Mouse (Mus musculus) hindbrain, embryonic 11.5 days (tissue): ENCODE results near the gene Dner. TPM values are rescaled to one million over a fixed set of nuclear protein-coding genes. Genes with fewer than 3 reads are reported as not detected.
"Not testable (repeated sequence)": the region's sequence is repeated elsewhere in the genome, so short reads cannot be mapped to it uniquely, and the experiment has no call there.

Source experiments
- ATAC-seq: fragments of 200-750 bp; cut with Nextera tagmentation; 2 replicates; pipeline ENCODE4 v1.8.0; 2017; ENCODE audit warnings: mild to moderate bottlenecking, moderate TSS enrichment, moderate library complexity; ENCODE audit not compliant: low FRiP score
- DNase-seq: peaks from one replicate; pipeline ENCODE4 v3.0.0-alpha.2; 2015; ENCODE audit warnings: low spot score
- H3K27ac ChIP-seq: fragments of 300-500 bp; sonication (generic); 2 replicates; pipeline ENCODE4 v1.5.1; 2014; ENCODE audit warnings: mild to moderate bottlenecking, low read depth, low read length
- H3K27me3 ChIP-seq: fragments of 300-500 bp; sonication (generic); 2 replicates; pipeline ENCODE4 v1.6.1; 2014; ENCODE audit warnings: mild to moderate bottlenecking, low read length, moderate library complexity, mixed read lengths; ENCODE audit not compliant: control insufficient read depth, insufficient read depth
- H3K36me3 ChIP-seq: fragments of 300-500 bp; sonication (generic); 2 replicates; pipeline ENCODE4 v1.6.1; 2014; ENCODE audit warnings: mild to moderate bottlenecking, low read length, moderate library complexity, mixed read lengths; ENCODE audit not compliant: control insufficient read depth, insufficient read depth
- H3K4me1 ChIP-seq: fragments of 300-500 bp; sonication (generic); replicated peaks from 2 replicates; pipeline ENCODE4 v1.6.1; 2014; ENCODE audit warnings: low read length, mixed read lengths; ENCODE audit not compliant: control insufficient read depth, insufficient read depth
- H3K4me2 ChIP-seq: fragments of 300-500 bp; sonication (generic); replicated peaks from 2 replicates; pipeline ENCODE4 v1.6.1; 2014; ENCODE audit warnings: mild to moderate bottlenecking, low read depth, low read length
- H3K4me3 ChIP-seq: fragments of 300-500 bp; sonication (generic); 2 replicates; pipeline ENCODE4 v1.5.1; 2014; ENCODE audit warnings: low read depth, low read length
- H3K9ac ChIP-seq: fragments of 300-500 bp; sonication (generic); 2 replicates; pipeline ENCODE4 v1.6.1; 2014; ENCODE audit warnings: low read depth, low read length
- H3K9me3 ChIP-seq: fragments of 300-500 bp; sonication (generic); 2 replicates; pipeline ENCODE4 v1.6.1; 2016; ENCODE audit warnings: low read length; ENCODE audit not compliant: control insufficient read depth
- WGBS: fragments of 180-500 bp; shearing (Covaris S2); extraction: QIAGEN DNeasy Blood & Tissue Kit; methylation state at CpG from one replicate; pipeline ENCODE4 v1.1.7; 2014; 5-methylcytosine and 5-hydroxymethylcytosine counted together
- polyA plus RNA-seq: library from polyadenylated mRNA; unstranded; fragments of >200 nt; fragmentation: Nextera tagmentation; extraction: Ambion mirVana; gene quantifications from 2 replicates; pipeline ENCODE4 v1.2.1, GENCODE M21; 2014

The Dner gene
- polyA plus RNA-seq, 1 experiment from 2014 or later, result 44.7 TPM

DNA sequence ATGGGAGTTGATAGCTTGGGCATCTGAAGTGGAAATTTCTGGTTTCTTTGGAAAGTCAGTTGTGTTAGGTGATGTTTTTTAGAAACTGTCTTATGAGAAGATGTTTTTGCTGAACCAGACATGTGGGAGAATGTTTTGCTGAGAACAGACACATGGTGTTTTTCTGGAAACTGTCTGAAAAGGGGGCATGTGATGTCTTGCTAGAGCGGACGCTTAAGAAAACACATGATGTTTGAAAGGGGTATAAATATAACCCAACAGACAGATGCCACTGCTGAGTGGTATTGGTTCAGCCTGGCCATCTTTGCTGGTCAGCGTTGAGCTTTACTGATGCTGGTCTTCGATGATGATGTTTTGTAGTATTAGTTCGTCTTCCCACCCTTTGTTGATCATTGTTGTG is 338.8 kb downstream of the Dner start:
- no peaks in the 10 kb centered on the region for H3K9me3 ChIP-seq
- WGBS, result 87% methylated on average over 5 of the region's 5 CpGs

DNA sequence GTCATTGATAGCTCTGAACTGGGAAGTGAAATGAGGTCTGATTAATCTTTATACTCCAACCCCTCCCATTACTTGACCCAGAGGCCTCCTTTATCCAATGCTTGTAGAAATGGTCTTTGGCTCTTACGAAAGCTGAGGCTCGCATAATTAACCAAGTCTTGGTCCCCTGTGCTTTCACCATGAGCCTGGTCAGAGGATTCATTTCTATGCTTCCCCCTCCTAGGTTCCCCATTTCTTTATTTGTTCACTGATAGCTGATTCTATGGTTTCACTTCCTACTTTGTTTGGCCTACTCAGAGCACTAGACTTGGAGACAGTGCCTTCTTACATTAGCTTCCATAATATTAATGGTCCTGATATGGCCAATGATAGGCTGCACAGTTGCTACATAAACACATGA is 345.8 kb downstream of the Dner start:
- Histone ChIP-seq H3K9me3 (no peaks in the 10 kb centered on the region), H3K4me3 (no peak overlapping the region), H3K4me1 (no peaks in the 10 kb centered on the region), H3K36me3 (no peaks in the 10 kb centered on the region), H3K9ac (no peak overlapping the region), H3K4me2 (no peak overlapping the region), H3K27ac (no peak overlapping the region), H3K27me3 (no peaks in the 10 kb centered on the region)
- DNase-seq (no peak), ATAC-seq (no peak)
- WGBS, result 80% methylated on average over 2 of the region's 2 CpGs

More for the DNA sequence above, 338.8 kb downstream of the Dner start:
- H3K4me3 ChIP-seq, result no peak overlapping the region
- no peak overlapping the region for H3K4me2 ChIP-seq
- no peak overlapping the region for H3K27ac ChIP-seq
- ATAC-seq (no peak), DNase-seq (no peak)
- no peaks in the 10 kb centered on the region for H3K4me1 ChIP-seq
- no peaks in the 10 kb centered on the region for H3K36me3 ChIP-seq
- no peaks in the 10 kb centered on the region for H3K27me3 ChIP-seq
- no peak overlapping the region for H3K9ac ChIP-seq

DNA sequence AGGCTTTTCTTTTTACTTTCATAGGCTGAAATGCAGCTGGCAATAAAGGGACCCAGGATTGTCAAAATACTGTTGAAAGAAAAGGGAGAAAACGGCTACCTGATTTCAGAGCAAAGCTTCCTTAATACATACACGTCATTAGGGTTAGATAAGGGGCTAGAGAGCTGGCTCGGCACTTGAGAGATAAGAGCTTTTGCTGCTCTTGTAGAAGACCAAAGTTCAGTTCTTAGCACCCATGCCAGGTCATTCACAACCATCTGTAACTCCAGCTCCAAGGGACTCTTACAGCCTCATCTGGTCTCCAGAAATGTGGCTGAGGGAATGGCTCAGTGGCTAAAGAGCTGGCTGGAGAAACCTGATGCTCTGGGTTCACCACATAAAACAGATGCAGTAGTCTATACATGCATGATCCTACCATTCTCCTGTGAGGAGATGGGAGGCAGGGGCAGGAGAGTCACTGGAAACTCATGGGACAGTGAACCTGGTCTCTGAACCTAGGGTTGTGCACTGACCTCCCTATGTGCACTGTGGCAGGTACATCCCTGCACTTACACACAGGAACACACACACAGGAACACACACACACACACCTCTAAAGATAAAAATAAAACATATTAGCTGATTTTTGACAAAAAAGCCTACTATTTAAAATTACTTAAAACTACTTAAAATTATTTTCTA is 348.1 kb downstream of the Dner start:
- WGBS, result 78% methylated on average over 3 of the region's 3 CpGs
- no peak for ATAC-seq
- H3K27me3 ChIP-seq, result no peaks in the 10 kb centered on the region

DNA sequence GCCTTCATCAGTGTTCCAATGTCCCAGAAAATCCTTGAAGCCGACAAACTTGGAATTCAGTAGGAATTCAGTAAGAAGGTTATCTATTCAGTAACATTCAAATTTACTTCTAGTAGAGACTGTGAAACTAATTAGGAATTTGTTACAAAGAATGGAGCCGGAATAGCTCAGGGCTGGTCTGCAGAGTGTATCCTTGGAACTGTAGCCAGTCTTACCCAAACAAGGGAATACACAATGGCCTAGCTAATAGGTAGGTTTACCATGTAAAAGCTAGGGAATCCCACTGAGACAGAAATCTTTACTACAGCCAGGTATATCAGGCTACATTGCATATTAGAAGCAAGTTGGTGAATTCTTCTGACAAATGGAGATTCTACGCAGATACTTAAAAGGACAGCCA is 363.2 kb downstream of the Dner start:
- DNase-seq, H3K9ac ChIP-seq, H3K36me3 ChIP-seq, H3K9me3 ChIP-seq, H3K4me2 ChIP-seq, H3K27me3 ChIP-seq, H3K4me1 ChIP-seq, H3K4me3 ChIP-seq, H3K27ac ChIP-seq: not testable (repeated sequence)
- WGBS, result 26% methylated on average over 3 of the region's 3 CpGs
- ATAC-seq, result peak; percentile 70; the same call in 1 of the 2 replicates

More for the DNA sequence above, 348.1 kb downstream of the Dner start:
- Histone ChIP-seq H3K36me3 (no peaks in the 10 kb centered on the region), H3K27ac (no peak overlapping the region), H3K9ac (no peak overlapping the region), H3K4me1 (no peaks in the 10 kb centered on the region), H3K4me3 (no peak overlapping the region), H3K9me3 (no peaks in the 10 kb centered on the region), H3K4me2 (no peak overlapping the region)
- no peak for DNase-seq

DNA sequence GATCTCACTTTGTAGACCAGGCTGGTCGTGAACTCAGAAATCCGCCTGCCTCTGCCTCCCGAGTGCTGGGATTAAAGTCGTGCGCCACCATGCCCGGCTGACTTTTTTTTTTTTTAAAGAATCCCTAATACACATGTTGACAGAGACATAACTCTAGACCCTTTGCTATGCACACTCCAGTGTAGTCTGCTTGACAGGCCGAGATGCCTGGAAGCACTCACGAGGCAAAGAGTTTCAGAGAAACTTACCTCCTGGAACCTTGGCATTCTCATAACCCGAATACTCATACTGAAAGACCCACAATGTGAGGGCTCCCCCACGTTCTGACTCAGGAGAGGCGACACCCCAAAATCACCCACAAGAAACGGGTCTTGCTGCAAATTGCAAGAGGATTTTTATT is 364.2 kb downstream of the Dner start:
- DNase-seq, H3K9ac ChIP-seq, ATAC-seq, H3K27me3 ChIP-seq, H3K4me2 ChIP-seq, H3K9me3 ChIP-seq, H3K27ac ChIP-seq, H3K36me3 ChIP-seq, H3K4me1 ChIP-seq, H3K4me3 ChIP-seq: not testable (repeated sequence)
- WGBS, result 84% methylated on average over 12 of the region's 12 CpGs

DNA sequence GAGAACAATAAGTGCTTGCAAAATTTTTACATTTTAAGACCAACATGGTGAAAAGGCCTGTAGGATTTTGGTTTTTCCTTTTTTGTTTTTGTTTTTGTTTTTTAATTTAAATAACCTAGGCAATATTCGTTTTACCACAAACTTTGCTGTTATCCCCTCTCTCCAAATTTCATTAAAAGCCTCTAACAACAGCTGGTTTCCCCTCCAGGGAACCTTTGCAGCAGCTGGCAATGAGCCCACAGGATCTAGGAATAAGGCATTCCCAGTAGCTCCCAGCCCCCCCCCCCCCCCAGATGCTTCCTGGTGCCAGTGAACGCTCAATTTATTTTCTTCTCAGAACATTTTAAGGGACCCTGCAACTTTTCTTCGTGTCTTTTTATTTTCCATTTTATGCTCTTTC is 370.7 kb downstream of the Dner start:
- H3K27ac ChIP-seq, result no peak overlapping the region
- ATAC-seq, result no peak
- no peaks in the 10 kb centered on the region for H3K27me3 ChIP-seq
- no peaks in the 10 kb centered on the region for H3K36me3 ChIP-seq
- no peaks in the 10 kb centered on the region for H3K4me1 ChIP-seq
- no peak overlapping the region for H3K4me3 ChIP-seq
- DNase-seq, result no peak
- H3K4me2 ChIP-seq, result no peak overlapping the region
- H3K9me3 ChIP-seq, result no peaks in the 10 kb centered on the region
- 71% methylated on average over 3 of the region's 3 CpGs for WGBS
- no peak overlapping the region for H3K9ac ChIP-seq

DNA sequence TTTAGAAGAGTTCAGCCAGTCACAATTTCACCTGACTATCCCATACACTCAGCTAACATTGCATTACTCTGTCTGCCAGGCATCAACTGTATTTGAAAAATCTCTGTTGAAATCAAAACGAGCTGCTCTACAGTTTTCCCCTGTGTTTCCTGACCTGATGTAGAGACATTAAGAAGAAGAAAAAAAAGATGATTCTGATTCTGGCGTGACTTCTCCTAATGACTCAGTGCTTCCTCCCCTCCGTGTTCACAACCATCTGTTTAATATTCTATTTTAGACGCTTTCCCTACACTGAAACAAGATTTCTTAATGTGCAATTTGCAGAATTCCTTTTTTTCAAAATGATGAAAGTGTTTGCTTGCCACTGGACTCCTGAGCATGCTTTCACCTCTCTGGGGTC is 374.7 kb downstream of the Dner start:
- no peak overlapping the region for H3K9ac ChIP-seq
- WGBS, result 80% methylated on average over 4 of the region's 4 CpGs
- no peak for DNase-seq
- no peaks in the 10 kb centered on the region for H3K4me1 ChIP-seq
- ATAC-seq, result no peak
- H3K27ac ChIP-seq, result no peak overlapping the region
- no peak overlapping the region for H3K4me3 ChIP-seq
- H3K36me3 ChIP-seq, result no peaks in the 10 kb centered on the region
- H3K4me2 ChIP-seq, result no peak overlapping the region
- no peaks in the 10 kb centered on the region for H3K27me3 ChIP-seq
- no peaks in the 10 kb centered on the region for H3K9me3 ChIP-seq

Other genes starting within 250 kb of the Dner start
- 12.0 and 13.0 TPM in 2 replicates for gene Fbxo36, start 143.6 kb upstream of the Dner start, polyA plus RNA-seq
- 92.1 and 105 TPM in 2 replicates for gene Trip12, start 144.3 kb upstream of the Dner start, polyA plus RNA-seq
- gene Slc16a14, start 238.9 kb upstream of the Dner start, polyA plus RNA-seq, result 1.8 and 2.9 TPM in 2 replicates